ENCODE assay signal across 1 mouse cellular context in the genomic region with DNA sequence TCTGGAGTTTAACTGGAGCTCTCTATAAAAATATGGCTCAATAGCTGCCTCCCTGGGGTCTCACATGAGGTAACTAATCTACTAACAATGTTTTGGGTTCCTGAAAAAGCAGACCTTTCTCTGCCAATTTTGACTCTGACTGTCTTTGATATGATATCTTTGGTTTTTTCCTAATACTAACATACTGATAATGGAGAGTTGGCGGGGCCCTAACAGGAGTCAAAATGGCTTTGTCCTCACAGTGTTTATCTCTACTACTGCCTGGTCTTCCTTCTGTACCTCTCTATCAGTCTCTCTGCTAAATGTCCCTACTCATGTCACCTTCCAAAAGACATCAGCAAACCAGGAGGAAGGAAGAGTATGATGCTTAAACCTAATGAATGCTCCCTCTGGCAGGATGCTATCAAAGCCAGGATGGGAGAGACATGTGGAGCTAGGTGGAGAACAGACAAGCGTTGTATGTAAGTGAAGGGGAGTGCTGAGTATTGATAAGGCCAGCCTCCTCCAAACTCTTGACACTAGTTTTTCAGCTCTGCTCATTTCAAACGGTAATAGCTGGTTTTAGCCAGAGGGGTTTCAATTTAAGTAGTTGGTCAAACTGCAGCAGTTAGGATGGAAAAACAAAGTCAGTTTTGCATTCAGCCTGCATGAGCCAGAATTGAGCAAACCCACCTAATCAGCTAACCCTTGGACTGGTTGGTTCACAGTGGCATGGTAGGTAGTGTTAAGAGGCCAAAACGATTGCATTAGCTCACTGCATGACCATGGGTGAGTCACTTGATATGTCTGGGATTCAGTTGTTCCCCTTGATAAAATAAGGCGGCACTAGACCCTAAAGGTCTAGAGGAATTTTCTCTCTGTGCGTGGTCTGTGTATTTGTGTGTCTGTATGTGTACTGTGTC.
A peak's percentile ranks its signal among the peaks of the same experiment; 100 is the strongest.
TF ChIP-seq lines count a peak whose summit lies in the region.

No protein-coding gene starts in this region.

TF ChIP-seq in MEL, 35 proteins besides CTCF, POLR2A, EP300 and RAD21 (continued from another document):
- peak; percentile 65 for TF ChIP-seq RCOR1 (IDR thresholded peaks at IDR 0.05; ENCODE audit: low read depth, low read length)
TF ChIP-seq in MEL: peak in this region for 4.
